Mouse (Mus musculus) testis, adult 2 months (tissue): ENCODE data around the gene Cblb.

Experiments
- CTCF ChIP-seq: fragments of 200-500 bp; IDR thresholded peaks from 2 replicates; pipeline ENCODE4 v1.5.1; 2012; ENCODE audit warnings: low read depth, mild to moderate bottlenecking, inconsistent platforms, low read length, moderate library complexity; ENCODE audit not compliant: control insufficient read depth, insufficient read depth, insufficient replicate concordance
- POLR2A ChIP-seq: fragments of 200-500 bp; IDR thresholded peaks from 2 replicates; pipeline ENCODE4 v1.6.1; 2012; ENCODE audit warnings: low read depth, mild to moderate bottlenecking, inconsistent platforms, low read length, moderate library complexity; ENCODE audit not compliant: control insufficient read depth

GRCm38 (mm10) chr16:52250196-52250595 lies 219.2 kb downstream of the Cblb start:
- no peak for TF ChIP-seq CTCF
- TF ChIP-seq POLR2A: no peak
